Comparison of ENCODE assay signal across 9 mouse cellular contexts in the genomic region with DNA sequence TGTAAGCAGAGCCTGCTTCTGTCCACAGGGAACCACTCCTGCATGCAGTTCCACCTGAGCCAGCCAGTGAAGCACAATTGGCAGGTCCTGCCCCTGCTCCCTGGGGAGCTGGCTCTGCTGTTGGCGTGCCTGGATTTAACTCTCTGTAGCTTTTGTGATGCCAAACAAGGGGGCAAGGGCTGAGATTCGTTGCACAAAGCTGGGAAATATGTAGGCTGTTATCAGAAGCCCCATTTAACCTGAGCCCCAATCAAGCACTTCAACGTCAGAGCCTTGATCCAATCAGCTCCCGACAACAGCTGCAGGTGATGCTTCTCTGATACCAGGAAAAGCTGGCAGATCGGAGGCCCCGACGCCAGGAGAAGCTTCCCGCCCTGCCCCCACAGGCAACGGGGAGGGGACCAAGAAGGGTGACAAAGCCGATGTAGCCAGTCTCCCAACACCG. TPM values are rescaled to one million over a fixed set of nuclear protein-coding genes. Genes with fewer than 3 reads are reported as not detected.
DNase-seq lines count a peak whose midpoint lies in the region; ATAC-seq lines count a peak whose summit lies in the region.
"Had no signal": no experiment of that assay in that cellular context is flagged by ENCODE, and none has a peak within 500 bp of the region (broad histone marks: within the 10 kb centered on the region; RNA-seq: fewer than 3 reads in every experiment).

No protein-coding gene starts in this region.

- no peak overlapping the region for H3K4me3 ChIP-seq in limb, embryonic 12.5 days (replicated peaks)
- no peak overlapping the region for H3K4me3 ChIP-seq in limb, embryonic 10.5 days
- H3K4me3 ChIP-seq in forebrain, embryonic 16.5 days (replicated peaks; ENCODE audit: low read length): peak overlapping the region; percentile 76

- H3K9ac ChIP-seq in limb, embryonic 12.5 days (replicated peaks): no peak overlapping the region
- H3K9ac ChIP-seq in forebrain, embryonic 16.5 days (replicated peaks; ENCODE audit: low read depth, low read length): peak overlapping the region; percentile 46

- H3K4me2 ChIP-seq in limb, embryonic 12.5 days: 0 out of 2 replicates have a peak overlapping the region, but pooled peaks have one; percentile 2
- H3K4me2 ChIP-seq in forebrain, embryonic 16.5 days (ENCODE audit: low read length): peak overlapping the region; percentile 90

- H3K9me3 ChIP-seq in limb, embryonic 12.5 days: no peaks in the 10 kb centered on the region
- no peaks in the 10 kb centered on the region for H3K9me3 ChIP-seq in limb, embryonic 10.5 days (replicated peaks)
- no peaks in the 10 kb centered on the region for H3K9me3 ChIP-seq in forebrain, embryonic 16.5 days (ENCODE audit: control insufficient read depth, low read length)

- no peak for ATAC-seq in limb, embryonic 12.5 days (ENCODE audit: insufficient number of reproducible peaks, insufficient read depth, low FRiP score, low TSS enrichment, low read depth)
- peak; percentile 80 for ATAC-seq in forebrain, embryonic 16.5 days

- H3K27me3 ChIP-seq in limb, embryonic 12.5 days: peaks cover 94% of the 10 kb centered on the region
- peaks cover 95% of the 10 kb centered on the region for H3K27me3 ChIP-seq in limb, embryonic 10.5 days (ENCODE audit: low read depth, poor library complexity, severe bottlenecking)
- no peaks in the 10 kb centered on the region for H3K27me3 ChIP-seq in forebrain, embryonic 16.5 days (replicated peaks; ENCODE audit: control insufficient read depth, insufficient read depth, low read length)

- WGBS in limb, embryonic 12.5 days: 2% methylated on average over 11 of the region's 11 CpGs
- under 1% methylated on average over 11 of the region's 11 CpGs for WGBS in limb, embryonic 10.5 days
- 0% methylated on average over 11 of the region's 11 CpGs for WGBS in forebrain, embryonic 16.5 days

- DNase-seq in limb, embryonic 10.5 days (ENCODE audit: low spot score): no peak
- DNase-seq in left cerebral cortex, adult 8-10 months (ENCODE audit: low spot score in 2 of 2): peak; percentile 60 to 61
- DNase-seq in right cerebral cortex, postnatal 10 days (ENCODE audit: low spot score in 2 of 2): peak; percentile 79 to 86
- no peak for DNase-seq in spleen, adult 12 weeks (ENCODE audit: low spot score)
- no peak for DNase-seq in T-cell, adult 2 months (ENCODE audit: low spot score)
- DNase-seq in thymus, postnatal 14 days: no peak

- peaks cover 6% of the 10 kb centered on the region for H3K4me1 ChIP-seq in limb, embryonic 12.5 days (replicated peaks)
- peaks cover 16% of the 10 kb centered on the region for H3K4me1 ChIP-seq in limb, embryonic 10.5 days
- H3K4me1 ChIP-seq in forebrain, embryonic 16.5 days (replicated peaks; ENCODE audit: control insufficient read depth, insufficient read depth, low read length): peaks cover 64% of the 10 kb centered on the region

- H3K27ac ChIP-seq in limb, embryonic 12.5 days: no peak overlapping the region
- H3K27ac ChIP-seq in limb, embryonic 10.5 days: no peak overlapping the region
- peak overlapping the region; percentile 76 for H3K27ac ChIP-seq in forebrain, embryonic 16.5 days (ENCODE audit: low read length)
- H3K27ac ChIP-seq: macrophage had no signal

- H3K36me3 ChIP-seq in limb, embryonic 12.5 days: no peaks in the 10 kb centered on the region
- no peaks in the 10 kb centered on the region for H3K36me3 ChIP-seq in limb, embryonic 10.5 days
- H3K36me3 ChIP-seq in forebrain, embryonic 16.5 days (ENCODE audit: control insufficient read depth, insufficient read depth): no peaks in the 10 kb centered on the region

RNA-seq across cellular contexts. Expression of a gene that starts 2.5 kb away (rescaled TPM):
- polyA plus RNA-seq in limb, embryonic 12.5 days (2016; fragmentation: Nextera tagmentation; extraction: Ambion mirVana): 0.81 and 0.91 TPM in 2 replicates
- polyA plus RNA-seq in limb, embryonic 10.5 days (2016; fragmentation: Nextera tagmentation; extraction: Ambion mirVana): 0.98 and 1.4 TPM in 2 replicates
- polyA plus RNA-seq in forebrain, embryonic 16.5 days (2015; fragmentation: Nextera tagmentation; extraction: Ambion mirVana): 49.3 and 61.8 TPM in 2 replicates
- 100 to 1,000 TPM; 143 to 162 (median 145) TPM for total RNA-seq in left cerebral cortex, adult 8-10 months (2022)
- polyA plus RNA-seq: macrophage had no signal

Comparison
In these comparisons a context has a peak if more than half of its experiments do, and no peak if none do; other contexts are left out.
1. DNase-seq: peak in left cerebral cortex, adult 8-10 months (2 of 2) and right cerebral cortex, postnatal 10 days (2 of 2); none in limb, embryonic 10.5 days (single experiment), spleen, adult 12 weeks (single experiment), T-cell, adult 2 months (single experiment) and thymus, postnatal 14 days (single experiment).
2. RNA of a gene that starts 2.5 kb away (polyA plus RNA-seq): 49.3 to 61.8 TPM in forebrain, embryonic 16.5 days; 0.98 to 1.4 TPM in limb, embryonic 10.5 days and 0.81 to 0.91 TPM in limb, embryonic 12.5 days; every median in the first group is over 10 times any median in the second.